Mouse (Mus musculus): Measurements from ENCODE around the gene Nkpd1.
"Not testable (repeated sequence)": the region's sequence is repeated elsewhere in the genome, so short reads cannot be mapped to it uniquely, and the experiment has no call there.

Gene Nkpd1

GRCm38 (mm10) chr7:19506969-19507611, 10.5 kb upstream of the Nkpd1 start:
- peak in 1 of 2 experiments; percentile 35 for DNase-seq

- no peak for DNase-seq
Observed at GRCm38 (mm10) chr7:19507612-19507981, 10.0 kb upstream of the Nkpd1 start.

GRCm38 (mm10) chr7:19508150-19508923, 9.3 kb upstream of the Nkpd1 start, which contains the start of the genes Bloc1s3 and Trappc6a:
Gene Bloc1s3, minus strand, starts transcription at chr7:19508367.
Gene Trappc6a, plus strand, starts transcription at chr7:19508395.
- DNase-seq = peak; percentile 93 to 94

- DNase-seq = no peak
Observed at GRCm38 (mm10) chr7:19508924-19509568, 8.6 kb upstream of the Nkpd1 start.

- DNase-seq = no peak
Observed at GRCm38 (mm10) chr7:19509786-19510185, 7.9 kb upstream of the Nkpd1 start.

GRCm38 (mm10) chr7:19511934-19512333, 5.7 kb upstream of the Nkpd1 start:
- DNase-seq = not testable (repeated sequence)

GRCm38 (mm10) chr7:19512353-19512752, 5.3 kb upstream of the Nkpd1 start:
- no peak for DNase-seq

GRCm38 (mm10) chr7:19520032-19520431, 2.4 kb downstream of the Nkpd1 start:
- no peak for DNase-seq

- peak in 1 of 2 experiments; percentile 29 for DNase-seq
Observed at GRCm38 (mm10) chr7:19523017-19523756, 5.5 kb downstream of the Nkpd1 start.

- DNase-seq = peak; percentile 44 to 49
Observed at GRCm38 (mm10) chr7:19523757-19524419, 6.2 kb downstream of the Nkpd1 start.

- no peak for DNase-seq
Observed at GRCm38 (mm10) chr7:19524420-19525104, 6.9 kb downstream of the Nkpd1 start.

GRCm38 (mm10) chr7:19525105-19525481, 7.5 kb downstream of the Nkpd1 start:
- DNase-seq = no peak

GRCm38 (mm10) chr7:19531077-19531476, 13.4 kb downstream of the Nkpd1 start:
- no peak for DNase-seq

GRCm38 (mm10) chr7:19532240-19532639, 14.6 kb downstream of the Nkpd1 start:
- DNase-seq = no peak

GRCm38 (mm10) chr7:19534676-19535075, 17.0 kb downstream of the Nkpd1 start:
- DNase-seq = no peak

- DNase-seq = peak; percentile 73 to 81
Observed at GRCm38 (mm10) chr7:19540771-19541566, 23.3 kb downstream of the Nkpd1 start.

- no peak for DNase-seq
Observed at GRCm38 (mm10) chr7:19541681-19542154, 24.1 kb downstream of the Nkpd1 start.

- DNase-seq = peak in 1 of 2 experiments; percentile 43
Observed at GRCm38 (mm10) chr7:19542155-19542691, 24.6 kb downstream of the Nkpd1 start.

GRCm38 (mm10) chr7:19543584-19543983, 25.9 kb downstream of the Nkpd1 start:
- no peak for DNase-seq

GRCm38 (mm10) chr7:19546007-19546406, 28.4 kb downstream of the Nkpd1 start:
- peak in 1 of 2 experiments; percentile 40 for DNase-seq

Measured in lung, adult 18-20 months (tissue).